Mouse (Mus musculus): ENCODE data around the gene Ppp1r12a.

DNA sequence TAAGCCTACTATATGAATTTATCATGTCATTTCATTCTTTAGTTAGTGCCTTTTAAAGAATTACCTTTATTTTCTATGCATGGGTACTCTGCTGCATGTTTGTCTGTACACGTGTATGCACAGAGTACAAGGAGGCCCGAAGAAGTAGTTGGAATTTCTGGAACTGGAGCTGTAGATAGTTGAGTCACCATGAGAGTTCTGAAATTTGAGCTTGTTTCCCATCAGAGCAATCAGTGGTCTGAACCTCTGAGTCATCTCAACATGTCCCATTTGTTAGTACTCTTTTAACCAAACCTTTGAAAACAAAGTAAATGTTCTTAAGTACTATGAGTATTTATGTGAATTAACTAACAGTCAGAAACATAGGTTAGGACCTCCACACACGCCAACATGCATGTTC is 75.1 kb downstream of the Ppp1r12a start:
- no peak for TF ChIP-seq POLR2A (IDR thresholded peaks at IDR 0.05; ENCODE audit: low read depth, low read length)
- no peak for TF ChIP-seq CTCF (conservative IDR thresholded peaks at IDR 0.05; ENCODE audit: insufficient read depth, insufficient read length, low read depth, low read length)

All from kidney, adult 2 months (tissue).